Mouse (Mus musculus) gastrocnemius, adult 2 months (tissue): ENCODE data around the gene Parn. TPM values are rescaled to one million over a fixed set of nuclear protein-coding genes. Genes with fewer than 3 reads are reported as not detected.
"Not testable (repeated sequence)": the region's sequence is repeated elsewhere in the genome, so short reads cannot be mapped to it uniquely, and the experiment has no call there.

Experiments
- DNase-seq: peaks from one replicate; pipeline ENCODE4 v3.0.0; 2022
- H3K27ac ChIP-seq: fragments of 200-600 bp; 2 replicates; pipeline ENCODE4 v1.8.1; 2022; ENCODE audit warnings: mild to moderate bottlenecking
- H3K4me3 ChIP-seq: fragments of 200-600 bp; 2 replicates; pipeline ENCODE4 v1.8.1; 2022; ENCODE audit warnings: mild to moderate bottlenecking, moderate library complexity
- CTCF ChIP-seq: fragments of 200-600 bp; IDR thresholded peaks from 2 replicates; pipeline ENCODE4 v1.8.1; 2022; ENCODE audit warnings: antibody characterized with exemption, mild to moderate bottlenecking, moderate library complexity
- intact Hi-C: fragments of 180-260 bp; cut with DNase I; formaldehyde crosslinking; loops from one replicate; pipeline ENCODE4 v1.15.1; 2025
- total RNA-seq, 2 experiments: library from RNA; stranded (reverse); gene quantifications; 2 replicates each; pipeline ENCODE4 v1.2.3; 2021

Gene Parn
- total RNA-seq, 2 experiments from 2014 or later, result 7.8 to 7.9 TPM

DNA sequence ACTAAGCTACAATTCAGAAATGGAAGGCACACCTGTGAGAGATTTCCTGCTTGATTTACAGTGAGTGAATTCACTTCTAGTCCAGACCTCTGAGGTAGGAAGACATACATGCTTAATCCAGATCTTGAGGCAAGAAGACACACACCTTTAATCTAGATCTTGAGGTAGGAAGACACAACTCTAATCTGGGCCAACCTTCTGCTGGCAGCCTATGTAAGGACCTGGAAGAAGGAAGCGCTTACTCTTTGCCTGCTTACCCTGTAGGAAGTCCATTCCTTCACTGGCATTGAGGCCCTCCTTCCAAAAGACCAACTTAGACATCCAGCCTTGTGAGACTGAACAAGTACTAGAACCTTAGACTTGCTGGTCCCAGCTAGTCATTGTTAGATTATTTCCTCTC, 1.3 kb upstream of the Parn start:
- intact Hi-C loops, result loop anchor here (10.0 kb wide), 1 partner anchor 554 kb away; no protein-coding TSS in a partner anchor
- DNase-seq, result no peak
- no peak for TF ChIP-seq CTCF
- H3K4me3 ChIP-seq, result no peak overlapping the region
- H3K27ac ChIP-seq, result no peak overlapping the region

DNA sequence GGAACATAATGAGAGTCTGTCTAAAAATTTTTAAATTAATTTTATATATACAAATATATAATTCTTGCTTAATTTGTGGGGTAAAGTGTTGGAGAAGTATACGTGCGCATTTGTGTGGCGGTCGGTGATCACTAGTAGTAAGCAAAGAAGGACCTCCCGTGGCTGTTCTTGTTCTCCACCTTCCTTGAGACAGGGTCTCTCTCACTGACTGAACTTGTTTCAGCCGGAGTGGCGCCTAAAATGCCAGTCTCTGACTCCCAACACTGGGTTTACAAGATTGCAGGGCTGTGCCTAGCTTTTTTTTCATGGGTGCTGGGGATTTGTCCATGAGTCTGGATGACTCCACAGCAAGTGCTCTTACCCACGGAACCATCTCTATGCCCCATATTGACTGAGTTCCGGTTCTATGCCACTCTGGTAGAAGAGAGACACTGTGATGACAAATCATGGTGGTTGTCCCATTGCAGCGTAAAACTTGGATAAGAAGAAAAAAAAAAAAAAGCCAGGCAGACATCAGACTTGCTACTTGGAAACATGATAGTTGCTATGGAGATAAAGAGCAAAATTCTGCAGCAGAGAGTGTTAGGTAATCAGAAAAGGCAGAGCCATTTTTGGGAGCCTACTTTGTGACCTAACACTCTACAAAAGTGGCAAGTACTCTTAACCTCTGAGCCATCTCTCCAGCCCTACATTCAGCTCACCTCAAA, 585 bp upstream of the Parn start:
- DNase-seq, result no peak
- intact Hi-C loops, result loop anchor here (10.0 kb wide), 1 partner anchor 554 kb away; no protein-coding TSS in a partner anchor
- TF ChIP-seq CTCF, result no peak
- Histone ChIP-seq H3K27ac (peak overlapping the region; percentile 91), H3K4me3 (peak overlapping the region; percentile 96)

- DNase-seq, result no peak
- H3K4me3 ChIP-seq, result no peak overlapping the region
- no peak overlapping the region for H3K27ac ChIP-seq
- TF ChIP-seq CTCF, result no peak
- intact Hi-C loops, result loop anchor here (10.0 kb wide), 1 partner anchor 546 kb away; no protein-coding TSS in a partner anchor
Observed at GRCm38 (mm10) chr16:13660736-13661135, 7.2 kb downstream of the Parn start.

GRCm38 (mm10) chr16:13658886-13659285, 9.1 kb downstream of the Parn start:
- intact Hi-C loops, result no loop called here
- Histone ChIP-seq H3K4me3 (no peak overlapping the region), H3K27ac (no peak overlapping the region)
- no peak for DNase-seq
- TF ChIP-seq CTCF, result no peak

DNA sequence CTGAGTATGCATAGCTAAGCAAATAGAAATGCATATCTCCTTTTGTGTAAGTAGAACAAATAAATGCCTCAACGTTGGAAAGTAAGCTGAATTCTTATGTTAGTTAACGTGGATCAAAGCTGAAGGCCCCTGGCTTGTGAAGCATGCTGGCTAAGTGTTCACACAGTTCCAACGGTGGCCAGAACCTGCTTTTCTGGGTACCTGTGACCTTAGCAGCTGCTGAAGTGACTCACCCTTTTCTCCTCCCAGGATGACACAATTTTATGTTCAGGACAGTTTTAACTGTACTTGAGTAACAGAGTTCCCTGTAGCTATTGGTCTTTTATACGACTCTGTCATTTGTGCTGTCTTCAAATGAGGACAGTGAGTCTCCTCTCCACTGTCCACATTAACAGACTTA, 22.0 kb downstream of the Parn start:
- DNase-seq, result no peak
- intact Hi-C loops, result no loop called here
- no peak for TF ChIP-seq CTCF
- Histone ChIP-seq H3K4me3 (no peak overlapping the region), H3K27ac (no peak overlapping the region)

- DNase-seq, result no peak
- no peak overlapping the region for H3K4me3 ChIP-seq
- no peak overlapping the region for H3K27ac ChIP-seq
- TF ChIP-seq CTCF, result no peak
- intact Hi-C loops, result no loop called here
Observed at GRCm38 (mm10) chr16:13644474-13644873, 23.5 kb downstream of the Parn start.

- no peak for DNase-seq
- intact Hi-C loops, result no loop called here
- TF ChIP-seq CTCF, result peak; percentile 33
- Histone ChIP-seq H3K4me3 (no peak overlapping the region), H3K27ac (no peak overlapping the region)
Observed at GRCm38 (mm10) chr16:13640064-13640463, 27.9 kb downstream of the Parn start.

DNA sequence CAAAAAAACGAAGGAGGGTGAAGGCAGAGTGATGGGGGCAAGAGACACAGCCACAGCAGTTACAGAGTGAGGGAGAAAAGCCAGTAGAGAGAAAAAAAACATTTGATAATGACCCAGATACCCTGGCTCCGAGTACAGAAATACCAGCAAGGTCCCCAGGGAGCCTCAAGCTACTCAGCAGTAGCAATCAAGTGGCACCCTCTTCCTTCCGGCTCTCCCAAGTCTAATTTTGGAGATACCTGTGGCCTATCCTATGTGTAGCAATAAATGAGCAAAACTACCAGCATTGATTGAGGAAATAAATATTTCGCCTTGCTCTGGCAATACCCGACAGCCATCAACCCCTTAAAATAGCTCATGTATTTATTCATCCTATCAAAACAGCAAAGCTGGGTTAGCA, 28.5 kb downstream of the Parn start:
- H3K27ac ChIP-seq, result no peak overlapping the region
- no peak for TF ChIP-seq CTCF
- intact Hi-C loops, result no loop called here
- H3K4me3 ChIP-seq, result no peak overlapping the region
- no peak for DNase-seq

DNA sequence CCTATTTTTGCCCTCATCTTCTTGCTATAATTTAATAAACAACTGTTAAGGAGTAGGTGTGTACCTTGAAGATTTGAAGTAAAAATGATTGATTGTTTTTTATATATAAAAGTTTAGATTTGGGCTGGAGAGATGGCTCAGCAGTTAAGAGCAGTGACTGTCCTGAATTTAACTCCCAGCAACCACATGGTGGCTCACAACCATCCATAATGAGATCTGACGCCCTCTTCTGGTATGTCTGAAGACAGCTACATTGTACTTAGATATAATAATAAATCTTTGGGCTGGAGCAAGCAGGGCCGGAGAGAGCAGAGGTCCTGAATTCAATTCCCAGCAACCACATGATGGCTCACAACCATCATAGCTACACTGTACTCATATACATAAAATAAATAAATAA, 29.8 kb downstream of the Parn start:
- DNase-seq, H3K27ac ChIP-seq, intact Hi-C loops, H3K4me3 ChIP-seq: not testable (repeated sequence)
- TF ChIP-seq CTCF, result peak; percentile 20; the same call in 1 of the 2 replicates

- intact Hi-C loops, result no loop called here
- TF ChIP-seq CTCF, result peak; percentile 65
Observed at GRCm38 (mm10) chr16:13628345-13628744, 39.6 kb downstream of the Parn start.

GRCm38 (mm10) chr16:13621745-13622507, 46.0 kb downstream of the Parn start:
- no peak overlapping the region for H3K27ac ChIP-seq
- H3K4me3 ChIP-seq, result no peak overlapping the region
- intact Hi-C loops, result no loop called here
- DNase-seq, result no peak
- TF ChIP-seq CTCF, result no peak

More at GRCm38 (mm10) chr16:13628345-13628744, 39.6 kb downstream of the Parn start:
- DNase-seq, result peak; percentile 22
- no peak overlapping the region for H3K27ac ChIP-seq
- H3K4me3 ChIP-seq, result no peak overlapping the region

GRCm38 (mm10) chr16:13620194-13620593, 47.8 kb downstream of the Parn start:
- no peak for TF ChIP-seq CTCF
- Histone ChIP-seq H3K27ac (no peak overlapping the region), H3K4me3 (no peak overlapping the region)
- intact Hi-C loops, result no loop called here
- DNase-seq, result no peak

- DNase-seq, result no peak
- no peak overlapping the region for H3K4me3 ChIP-seq
- intact Hi-C loops, result no loop called here
- TF ChIP-seq CTCF, result no peak
- H3K27ac ChIP-seq, result no peak overlapping the region
Observed at GRCm38 (mm10) chr16:13615276-13615675, 52.7 kb downstream of the Parn start.
